Mouse (Mus musculus) hindlimb bud, embryonic 11.5 days (tissue): ENCODE data around the gene Shroom4.

Source experiments
- DNase-seq: peaks from one replicate; pipeline ENCODE4 v3.0.0-alpha.2; 2012; ENCODE audit warnings: low read depth, low spot score; ENCODE audit errors: extremely low spot score

The Shroom4 gene

DNA sequence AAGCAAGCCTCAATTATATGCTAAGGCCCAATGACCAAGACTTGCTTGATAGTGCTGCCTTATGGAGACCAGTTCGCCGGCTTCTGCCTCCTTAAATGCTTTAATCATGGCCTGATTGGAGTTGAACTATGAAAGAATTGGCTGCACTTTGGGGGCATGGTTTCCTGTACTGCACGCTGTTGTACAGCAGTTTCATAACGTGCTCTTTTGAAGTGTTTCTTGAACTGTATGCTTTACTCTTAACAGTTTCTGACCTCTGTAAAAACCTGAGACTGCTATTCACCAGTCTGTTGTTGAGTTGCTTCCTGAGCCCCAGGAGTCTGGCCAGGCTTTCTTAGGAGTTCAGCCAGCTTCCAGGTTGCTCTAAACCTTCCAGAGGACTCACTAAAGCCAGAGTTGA, 90.8 kb downstream of the Shroom4 start:
- no peak for DNase-seq

- DNase-seq, result no peak
These were observed 95.8 kb downstream of the Shroom4 start for GRCm38 (mm10) chrX:6495456-6495855.

DNA sequence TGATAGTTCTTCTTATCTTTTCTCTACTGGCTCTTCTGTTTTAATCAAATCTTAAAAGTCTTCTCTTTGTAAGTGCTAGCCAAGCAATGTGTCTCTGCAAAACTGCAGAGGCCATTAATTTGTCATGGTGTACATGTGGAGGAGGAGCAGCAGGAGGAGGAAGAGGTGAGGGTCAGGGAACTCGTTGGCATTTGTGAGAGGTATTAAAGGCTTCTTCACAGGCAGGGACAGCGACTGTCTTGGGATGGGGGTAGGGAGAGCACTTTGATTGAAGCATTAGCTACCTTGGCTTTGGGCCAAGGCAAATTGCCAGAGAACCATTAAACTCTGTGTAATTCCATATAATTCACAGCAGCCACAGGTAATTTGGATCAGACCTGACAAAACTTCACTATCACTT, 96.7 kb downstream of the Shroom4 start:
- no peak for DNase-seq

DNA sequence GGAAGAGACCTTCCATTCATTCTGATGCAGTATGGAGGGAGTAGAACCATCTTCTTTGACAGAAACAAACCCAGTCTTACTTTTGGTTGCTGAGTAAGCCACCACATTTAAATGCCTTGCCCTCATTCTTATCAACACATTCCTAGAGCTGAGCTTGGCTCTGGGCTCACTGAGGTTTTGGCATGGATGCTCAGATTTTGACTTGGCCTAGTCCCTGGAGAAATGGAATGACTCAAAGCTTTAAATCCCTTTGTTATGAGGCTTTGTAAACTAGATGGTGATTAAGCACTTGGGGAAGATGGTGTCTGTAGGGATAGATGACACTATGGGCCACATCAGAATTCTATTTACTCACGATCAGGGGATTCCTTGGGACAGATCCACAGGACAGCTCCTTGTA, 102.2 kb downstream of the Shroom4 start:
- no peak for DNase-seq

- no peak for DNase-seq
These were observed 117.6 kb downstream of the Shroom4 start for GRCm38 (mm10) chrX:6517217-6517616.

GRCm38 (mm10) chrX:6518421-6518820, 118.8 kb downstream of the Shroom4 start:
- DNase-seq, result no peak

- DNase-seq, result no peak
These were observed 123.3 kb downstream of the Shroom4 start for GRCm38 (mm10) chrX:6522935-6523334.

GRCm38 (mm10) chrX:6536636-6537035, 137.0 kb downstream of the Shroom4 start:
- DNase-seq, result no peak

DNA sequence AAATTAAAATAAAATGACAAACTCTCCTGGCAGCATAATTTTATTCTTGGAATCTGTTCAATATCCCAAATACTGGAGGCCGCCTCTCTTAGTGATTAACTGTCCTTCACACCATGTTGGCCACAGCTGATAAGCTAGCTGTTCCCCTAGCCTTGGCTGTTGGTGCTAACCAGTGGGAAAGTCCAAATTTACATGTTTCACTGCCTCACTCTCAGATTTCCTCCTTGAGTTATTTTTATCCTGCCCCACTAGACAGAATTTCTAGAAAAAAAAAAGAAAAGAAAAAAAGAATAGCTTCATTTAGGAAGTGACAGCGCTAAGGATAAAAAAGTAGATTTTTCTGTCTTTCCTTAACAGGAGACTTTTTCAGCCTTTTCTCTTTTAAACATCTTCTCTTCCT, 138.0 kb downstream of the Shroom4 start:
- no peak for DNase-seq

GRCm38 (mm10) chrX:6565066-6565465, 165.4 kb downstream of the Shroom4 start:
- DNase-seq, result no peak

DNA sequence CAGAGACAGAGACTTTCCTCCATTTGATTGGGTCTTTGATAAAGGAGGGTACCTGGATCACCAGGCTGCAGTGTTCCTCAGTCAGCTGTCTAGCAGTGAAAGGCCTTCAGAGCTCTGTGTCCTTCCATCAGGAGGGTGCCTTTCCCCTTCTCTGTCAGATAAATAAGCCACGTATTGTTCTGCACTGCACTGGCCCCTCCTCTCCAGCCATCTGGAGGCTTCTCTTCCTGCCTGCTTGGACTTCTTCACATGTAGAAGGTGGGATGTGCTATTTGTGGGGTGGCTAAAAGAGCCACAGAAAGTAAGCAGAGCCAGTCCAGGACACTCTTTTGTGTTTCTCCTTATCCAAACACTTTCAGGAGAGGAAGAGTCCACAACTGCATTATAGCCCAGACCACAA, 174.9 kb downstream of the Shroom4 start:
- no peak for DNase-seq

- DNase-seq, result no peak
These were observed 177.3 kb downstream of the Shroom4 start for GRCm38 (mm10) chrX:6577001-6577400.

DNA sequence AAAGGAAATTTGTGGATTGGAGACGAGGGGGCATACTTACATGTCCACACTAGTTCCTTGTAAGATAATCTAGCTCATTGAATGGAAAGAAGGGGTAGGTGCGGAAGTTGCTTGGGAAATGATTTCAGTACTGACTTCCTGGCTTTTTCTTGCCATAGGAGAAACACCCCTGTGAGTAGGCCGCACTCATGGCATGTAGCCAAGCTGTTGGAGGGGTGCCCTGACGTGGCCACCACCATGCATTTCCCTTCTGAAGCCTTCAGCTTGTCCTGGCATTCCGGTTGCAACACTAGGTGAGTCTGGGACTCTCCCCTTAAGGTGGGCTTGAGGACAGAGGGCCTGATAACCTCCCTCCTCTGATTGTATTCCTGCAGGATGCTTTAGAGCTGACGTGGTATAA, 181.0 kb downstream of the Shroom4 start:
- DNase-seq, result no peak

DNA sequence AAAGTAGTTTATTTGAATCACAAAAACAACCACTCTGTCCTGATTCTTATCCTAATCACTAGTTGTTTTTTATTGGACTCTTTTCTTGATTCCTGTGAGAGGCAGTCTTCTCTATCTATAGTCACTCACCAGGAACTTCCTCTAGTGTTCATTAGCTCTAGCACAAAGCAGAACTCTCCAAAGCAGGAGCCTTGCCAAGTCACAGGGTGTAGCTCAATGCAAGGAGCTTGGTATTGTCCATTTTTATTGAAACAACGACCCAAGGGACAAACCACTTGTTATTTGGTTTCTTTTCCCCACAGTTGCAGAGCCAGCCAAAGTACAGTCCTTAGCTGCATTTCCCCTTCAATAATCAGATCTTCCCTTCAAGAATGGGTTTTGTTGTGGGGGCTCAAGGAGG, 181.5 kb downstream of the Shroom4 start:
- no peak for DNase-seq

GRCm38 (mm10) chrX:6582646-6583045, 183.0 kb downstream of the Shroom4 start:
- no peak for DNase-seq

DNA sequence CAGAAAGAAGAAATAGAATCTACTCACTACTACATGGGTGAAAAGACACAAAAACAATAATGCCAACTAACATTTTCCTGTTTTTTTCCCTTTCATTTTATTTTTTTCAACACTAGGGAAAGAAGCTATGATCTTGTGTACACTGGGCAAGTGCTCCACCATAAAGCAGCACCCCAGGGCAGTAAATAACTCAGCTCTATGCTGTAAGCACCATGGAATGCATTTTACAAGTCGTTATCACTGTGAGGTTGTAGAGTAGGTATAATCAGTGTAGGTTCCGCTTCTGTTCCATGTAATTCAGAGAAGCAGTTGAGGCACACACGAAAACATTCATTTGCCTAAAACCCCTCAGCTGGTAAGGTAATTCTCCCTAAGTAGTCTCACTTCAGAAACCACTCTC, 194.5 kb downstream of the Shroom4 start:
- no peak for DNase-seq

- no peak for DNase-seq
These were observed 254.4 kb downstream of the Shroom4 start for GRCm38 (mm10) chrX:6654024-6654423.

- DNase-seq, result no peak
These were observed 259.2 kb downstream of the Shroom4 start for GRCm38 (mm10) chrX:6658820-6659324.
